In the genomic region with DNA sequence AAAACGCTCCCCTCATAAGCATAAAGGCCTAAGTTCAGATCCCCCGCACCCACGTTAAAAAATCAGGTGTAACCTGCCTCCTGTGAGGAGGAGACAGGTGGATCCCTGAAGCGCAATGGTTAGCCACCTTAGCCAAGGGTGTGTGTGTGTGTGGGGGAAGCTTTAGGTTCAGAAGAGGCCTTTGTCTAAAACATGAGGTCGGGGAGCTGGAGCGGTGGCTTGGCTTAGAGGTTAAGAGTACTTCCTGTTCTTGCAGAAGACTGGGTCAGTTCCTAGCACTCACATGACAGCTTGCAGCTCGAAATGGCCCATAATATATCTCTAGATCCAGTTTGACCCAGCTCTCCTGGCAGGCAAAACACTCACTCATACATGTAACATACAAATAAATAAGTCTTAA, we compare ENCODE assay signal across 18 mouse cellular contexts.
DNase-seq lines count a peak whose midpoint lies in the region; ATAC-seq lines count a peak whose summit lies in the region.
"Had no signal": no experiment of that assay in that cellular context is flagged by ENCODE, and none has a peak within 500 bp of the region (broad histone marks: within the 10 kb centered on the region; RNA-seq: fewer than 3 reads in every experiment).

No protein-coding gene starts in this region.

- peak; percentile 64 for ATAC-seq in megakaryocyte, adult 5-6 weeks (ENCODE audit: poor library complexity, severe bottlenecking)
- no peak for ATAC-seq in inflammation-experienced regulatory T-cells, adult 6 months
- ATAC-seq: forebrain, embryonic 15.5 days; hindbrain, postnatal 0 days had no signal

- DNase-seq in cerebellum, adult 11-12 months = peak; percentile 10
- no peak for DNase-seq in cerebellum, adult 8-10 months
- peak; percentile 20 to 27 for DNase-seq in thymus, postnatal 36 days
- DNase-seq in thymus, postnatal 4 days = no peak
- no peak for DNase-seq in layer of hippocampus, postnatal 36 days
- no peak for DNase-seq in midbrain, embryonic 10.5 days (ENCODE audit: low spot score)
- DNase-seq: cerebellum, postnatal 36 days; heart, postnatal 36 days; liver; retina, postnatal 1 day; right cerebral cortex, postnatal 4 days had no signal

- H3K9me3 ChIP-seq in midbrain, embryonic 10.5 days (replicated peaks) = no peaks in the 10 kb centered on the region
- H3K9me3 ChIP-seq: forebrain, embryonic 15.5 days; heart, embryonic 13.5 days; neural tube, embryonic 15.5 days had no signal

- no peaks in the 10 kb centered on the region for H3K27me3 ChIP-seq in midbrain, embryonic 10.5 days (ENCODE audit: low read depth, poor library complexity, severe bottlenecking)
- H3K27me3 ChIP-seq: forebrain, embryonic 15.5 days; heart, embryonic 13.5 days; neural tube, embryonic 15.5 days had no signal

- 85% methylated on average over 7 of the region's 7 CpGs for WGBS in midbrain, embryonic 10.5 days

- no peak overlapping the region for H3K4me3 ChIP-seq in midbrain, embryonic 10.5 days
- H3K4me3 ChIP-seq: erythroblast, embryonic 14.5 days; forebrain, embryonic 15.5 days; heart, embryonic 13.5 days; neural tube, embryonic 15.5 days had no signal

- no peaks in the 10 kb centered on the region for H3K36me3 ChIP-seq in midbrain, embryonic 10.5 days
- H3K36me3 ChIP-seq: forebrain, embryonic 15.5 days; heart, embryonic 13.5 days; neural tube, embryonic 15.5 days had no signal

- H3K27ac ChIP-seq in midbrain, embryonic 10.5 days (replicated peaks) = no peak overlapping the region
- H3K27ac ChIP-seq: forebrain, embryonic 15.5 days; heart, embryonic 13.5 days; hindbrain, postnatal 0 days; neural tube, embryonic 15.5 days had no signal

- peaks cover 6% of the 10 kb centered on the region; the same call in 1 of the 2 replicates for H3K4me1 ChIP-seq in midbrain, embryonic 10.5 days
- H3K4me1 ChIP-seq: forebrain, embryonic 15.5 days; heart, embryonic 13.5 days; neural tube, embryonic 15.5 days had no signal

Comparison
In these comparisons a context has a peak if more than half of its experiments do, and no peak if none do; other contexts are left out.
1. DNase-seq: peak in cerebellum, adult 11-12 months (single experiment) and thymus, postnatal 36 days (2 of 2); none in cerebellum, adult 8-10 months (single experiment), thymus, postnatal 4 days (single experiment), layer of hippocampus, postnatal 36 days (0 of 2) and midbrain, embryonic 10.5 days (single experiment).